Mouse (Mus musculus) G1E (cell line): Measurements from ENCODE around the gene Cuta.

Experiments
- CTCF ChIP-seq: IDR thresholded peaks from 2 replicates; pipeline ENCODE4 v1.5.1; 2012; ENCODE audit warnings: low read depth, low read length, inconsistent platforms, mixed read lengths
- GATA1 ChIP-seq: IDR thresholded peaks from 2 replicates; pipeline ENCODE4 v1.6.1; 2012; ENCODE audit warnings: borderline replicate concordance, low read length, inconsistent platforms, mixed read lengths
- GATA2 ChIP-seq: IDR thresholded peaks from 2 replicates; pipeline ENCODE4 v1.6.1; 2012; ENCODE audit warnings: low read depth, low read length, inconsistent platforms, borderline replicate concordance
- POLR2AphosphoS5 ChIP-seq: IDR thresholded peaks from 2 replicates; pipeline ENCODE4 v1.6.1; 2012; ENCODE audit warnings: low read depth, low read length, inconsistent platforms; ENCODE audit not compliant: insufficient replicate concordance
- TAL1 ChIP-seq: conservative IDR thresholded peaks from 2 replicates; pipeline ENCODE4 v1.6.1; 2012; ENCODE audit warnings: low read depth, low read length, inconsistent platforms, mixed read lengths

GRCm38 (mm10) chr17:26985503-26986179 lies 46.3 kb upstream of the Cuta start:
- TF ChIP-seq CTCF (no peak), GATA1 (no peak), TAL1 (no peak), GATA2 (no peak), POLR2AphosphoS5 (no peak)
